Mouse (Mus musculus) neural tube, embryonic 14.5 days (tissue): ENCODE data around the gene N6amt1. TPM values are rescaled to one million over a fixed set of nuclear protein-coding genes. Genes with fewer than 3 reads are reported as not detected.

Source experiments
- polyA plus RNA-seq: library from polyadenylated mRNA; unstranded; fragments of >200 nt; fragmentation: Nextera tagmentation; extraction: Ambion mirVana; gene quantifications from 2 replicates; pipeline ENCODE4 v1.2.1, GENCODE M21; 2014

N6amt1 gene
- polyA plus RNA-seq, 1 experiment from 2014 or later = 25.9 TPM

Other genes with a start within 250 kb of the N6amt1 start
- 34.0 and 37.8 TPM in 2 replicates for gene Ltn1, start 78.4 kb downstream of the N6amt1 start, polyA plus RNA-seq
- 14.4 and 14.7 TPM in 2 replicates for gene Rwdd2b, start 86.4 kb downstream of the N6amt1 start, polyA plus RNA-seq
- 54.4 and 67.5 TPM in 2 replicates for gene Usp16, start 100.5 kb downstream of the N6amt1 start, polyA plus RNA-seq
- 410 and 431 TPM in 2 replicates for gene Cct8, start 141.7 kb downstream of the N6amt1 start, polyA plus RNA-seq
- not detected in 2 replicates for gene Map3k7cl, start 199.1 kb downstream of the N6amt1 start, polyA plus RNA-seq